Mouse (Mus musculus) CH12.LX (cell line): Measurements from ENCODE around the gene H2-DMb2. TPM values are rescaled to one million over a fixed set of nuclear protein-coding genes. Genes with fewer than 3 reads are reported as not detected.

Source experiments
- DNase-seq: peaks from one replicate; pipeline ENCODE4 v3.0.0-alpha.2; 2013; ENCODE audit errors: extremely low read depth
- H3K27ac ChIP-seq: 2 replicates; pipeline ENCODE4 v1.5.1; 2012; ENCODE audit warnings: low read depth, mild to moderate bottlenecking, control low read depth, moderate library complexity; ENCODE audit not compliant: insufficient read depth
- H3K27me3 ChIP-seq: replicated peaks from 2 replicates; pipeline ENCODE3; 2012; ENCODE audit warnings: inconsistent platforms
- H3K36me3 ChIP-seq, 2 experiments: replicated peaks in 1 of 2; 2 replicates each; pipeline versions ENCODE3 to v1.6.1; 2012; ENCODE audit warnings: inconsistent platforms in 1 of 2, low read length in 1 of 2, mild to moderate bottlenecking in 1 of 2, mixed read lengths in 1 of 2, moderate library complexity in 1 of 2; ENCODE audit not compliant: control insufficient read depth in 1 of 2, insufficient read depth in 1 of 2
- H3K4me1 ChIP-seq, 2 experiments: 2 replicates each; pipeline ENCODE4 v1.6.1; 2012; ENCODE audit warnings: inconsistent platforms in 1 of 2, moderate library complexity in 1 of 2; ENCODE audit not compliant: insufficient read depth in 2 of 2, control insufficient read depth in 1 of 2
- H3K4me2 ChIP-seq: 2 replicates; pipeline ENCODE4 v1.6.1; 2012; ENCODE audit warnings: low read depth, mild to moderate bottlenecking, control low read depth; ENCODE audit not compliant: poor library complexity, insufficient read depth, severe bottlenecking
- H3K4me3 ChIP-seq, 3 experiments: fragments of 150-350 bp in 1 of 3; sonication (generic) in 1 of 3; replicated peaks in 1 of 3; 2 replicates each; pipeline versions ENCODE3 to v1.5.1; 2011 to 2012; ENCODE audit warnings: low read depth in 2 of 3, low read length in 2 of 3, mild to moderate bottlenecking in 2 of 3, moderate library complexity in 2 of 3, control low read depth in 1 of 3, improper control_type of control experiment in 1 of 3, inconsistent platforms in 1 of 3, mixed read lengths in 1 of 3; ENCODE audit not compliant: poor library complexity in 1 of 3
- H3K79me2 ChIP-seq: replicated peaks from 2 replicates; pipeline ENCODE4 v1.6.1; 2012; ENCODE audit warnings: mild to moderate bottlenecking, moderate library complexity; ENCODE audit not compliant: control insufficient read depth, poor library complexity, insufficient read depth, severe bottlenecking; ENCODE audit errors: extremely low read depth
- H3K9ac ChIP-seq: 2 replicates; pipeline ENCODE4 v1.6.1; 2012; ENCODE audit warnings: low read depth, mild to moderate bottlenecking, control low read depth, moderate library complexity; ENCODE audit not compliant: insufficient read depth
- H3K9me3 ChIP-seq: replicated peaks from 2 replicates; pipeline ENCODE3; 2012; ENCODE audit warnings: low read length, inconsistent platforms, mixed read lengths
- BHLHE40 ChIP-seq: IDR thresholded peaks from 2 replicates; pipeline ENCODE4 v1.6.1; 2011; ENCODE audit warnings: mild to moderate bottlenecking, low read depth, low read length, improper control_type of control experiment
- CHD1 ChIP-seq: IDR thresholded peaks from 2 replicates; pipeline ENCODE4 v1.6.1; 2012; ENCODE audit warnings: low read depth, low read length, improper control_type of control experiment, inconsistent platforms
- CHD2 ChIP-seq: IDR thresholded peaks from 2 replicates; pipeline ENCODE4 v1.6.1; 2011; ENCODE audit warnings: low read length, improper control_type of control experiment
- CTCF ChIP-seq, 2 experiments: IDR thresholded peaks in 1 of 2; conservative IDR thresholded peaks in 1 of 2; 2 replicates each; pipeline ENCODE4 v1.5.1; 2011 to 2012; ENCODE audit warnings: low read depth in 2 of 2, low read length in 2 of 2, improper control_type of control experiment in 1 of 2, inconsistent platforms in 1 of 2, mild to moderate bottlenecking in 1 of 2, moderate library complexity in 1 of 2
- E2F4 ChIP-seq: IDR thresholded peaks from 2 replicates; pipeline ENCODE4 v1.6.1; 2011; ENCODE audit warnings: low read depth, low read length, improper control_type of control experiment; ENCODE audit not compliant: insufficient replicate concordance
- ELF1 ChIP-seq: IDR thresholded peaks from 2 replicates; pipeline ENCODE4 v1.6.1; 2014; ENCODE audit warnings: low read depth, mild to moderate bottlenecking, inconsistent platforms, low read length, improper control_type of control experiment
- EP300 ChIP-seq: IDR thresholded peaks from 2 replicates; pipeline ENCODE4 v1.6.1; 2011; ENCODE audit warnings: low read length, improper control_type of control experiment
- ETS1 ChIP-seq: conservative IDR thresholded peaks from 2 replicates; pipeline ENCODE4 v1.6.1; 2012; ENCODE audit warnings: low read depth, mild to moderate bottlenecking, inconsistent platforms, low read length, improper control_type of control experiment, moderate library complexity
- GABPA ChIP-seq: IDR thresholded peaks from 2 replicates; pipeline ENCODE4 v1.6.1; 2012; ENCODE audit warnings: low read depth, low read length, improper control_type of control experiment, inconsistent platforms; ENCODE audit not compliant: insufficient replicate concordance
- HCFC1 ChIP-seq: IDR thresholded peaks from 2 replicates; pipeline ENCODE4 v1.6.1; 2012; ENCODE audit warnings: low read depth, mild to moderate bottlenecking, inconsistent platforms, low read length, improper control_type of control experiment
- IRF4 ChIP-seq: IDR thresholded peaks from 2 replicates; pipeline ENCODE4 v1.6.1; 2014; ENCODE audit warnings: low read depth, mild to moderate bottlenecking, inconsistent platforms, low read length, improper control_type of control experiment
- JUN ChIP-seq: IDR thresholded peaks from 2 replicates; pipeline ENCODE4 v1.6.1; 2011; ENCODE audit warnings: low read depth, mild to moderate bottlenecking, low read length, improper control_type of control experiment, moderate library complexity; ENCODE audit not compliant: insufficient read depth
- JUND ChIP-seq: conservative IDR thresholded peaks from 2 replicates; pipeline ENCODE4 v1.6.1; 2011; ENCODE audit warnings: low read depth, low read length, improper control_type of control experiment
- KAT2A ChIP-seq: IDR thresholded peaks from 2 replicates; pipeline ENCODE4 v1.6.1; 2012; ENCODE audit warnings: low read length, improper control_type of control experiment, inconsistent platforms; ENCODE audit not compliant: insufficient replicate concordance
- MAFK ChIP-seq: IDR thresholded peaks from 2 replicates; pipeline ENCODE4 v1.6.1; 2011; ENCODE audit warnings: low read length, improper control_type of control experiment; ENCODE audit not compliant: insufficient replicate concordance
- MAX ChIP-seq: IDR thresholded peaks from 2 replicates; pipeline ENCODE4 v1.6.1; 2011; ENCODE audit warnings: low read length, improper control_type of control experiment
- MAZ ChIP-seq: IDR thresholded peaks from 2 replicates; pipeline ENCODE4 v1.6.1; 2012; ENCODE audit warnings: low read depth, mild to moderate bottlenecking, inconsistent platforms, low read length, improper control_type of control experiment, moderate library complexity
- MEF2A ChIP-seq: IDR thresholded peaks from 2 replicates; pipeline ENCODE4 v1.6.1; 2014; ENCODE audit warnings: low read depth, mild to moderate bottlenecking, inconsistent platforms, low read length, improper control_type of control experiment, borderline replicate concordance
- MXI1 ChIP-seq: IDR thresholded peaks from 2 replicates; pipeline ENCODE4 v1.6.1; 2011; ENCODE audit warnings: mild to moderate bottlenecking, low read depth, low read length, improper control_type of control experiment
- MYC ChIP-seq: IDR thresholded peaks from 2 replicates; pipeline ENCODE4 v1.6.1; 2011; ENCODE audit warnings: low read depth, mild to moderate bottlenecking, improper control_type of control experiment, low read length
- NELFE ChIP-seq: IDR thresholded peaks from 2 replicates; pipeline ENCODE4 v1.6.1; 2011; ENCODE audit warnings: low read depth, low read length, improper control_type of control experiment
- NRF1 ChIP-seq: IDR thresholded peaks from 2 replicates; pipeline ENCODE4 v1.6.1; 2014; ENCODE audit warnings: low read depth, mild to moderate bottlenecking, inconsistent platforms, low read length, improper control_type of control experiment, moderate library complexity
- PAX5 ChIP-seq: IDR thresholded peaks from 2 replicates; pipeline ENCODE4 v1.6.1; 2012; ENCODE audit warnings: low read length, inconsistent platforms, mixed read lengths
- POLR2A ChIP-seq: IDR thresholded peaks from 2 replicates; pipeline ENCODE4 v1.6.1; 2011; ENCODE audit warnings: low read depth, mild to moderate bottlenecking, improper control_type of control experiment, low read length
- POLR2AphosphoS2 ChIP-seq: IDR thresholded peaks from 2 replicates; pipeline ENCODE4 v1.6.1; 2011; ENCODE audit warnings: low read depth, low read length, improper control_type of control experiment
- RAD21 ChIP-seq: IDR thresholded peaks from 2 replicates; pipeline ENCODE4 v1.6.1; 2011; ENCODE audit warnings: low read depth, mild to moderate bottlenecking, low read length, improper control_type of control experiment, moderate library complexity
- RCOR1 ChIP-seq: conservative IDR thresholded peaks from 2 replicates; pipeline ENCODE4 v1.6.1; 2012; ENCODE audit warnings: low read depth, mild to moderate bottlenecking, inconsistent platforms, low read length, improper control_type of control experiment
- SIN3A ChIP-seq: IDR thresholded peaks from 2 replicates; pipeline ENCODE4 v1.6.1; 2012; ENCODE audit warnings: low read length, improper control_type of control experiment, inconsistent platforms
- SMC3 ChIP-seq: IDR thresholded peaks from 2 replicates; pipeline ENCODE4 v1.6.1; 2011; ENCODE audit warnings: low read depth, low read length, improper control_type of control experiment
- TBP ChIP-seq: conservative IDR thresholded peaks from 2 replicates; pipeline ENCODE4 v1.6.1; 2011; ENCODE audit warnings: low read depth, low read length, improper control_type of control experiment
- TCF12 ChIP-seq: IDR thresholded peaks from 2 replicates; pipeline ENCODE4 v1.6.1; 2014; ENCODE audit warnings: low read depth, mild to moderate bottlenecking, inconsistent platforms, low read length, improper control_type of control experiment
- UBTF ChIP-seq: IDR thresholded peaks from 2 replicates; pipeline ENCODE4 v1.6.1; 2012; ENCODE audit warnings: low read depth, mild to moderate bottlenecking, inconsistent platforms, low read length, improper control_type of control experiment, moderate library complexity
- USF1 ChIP-seq: IDR thresholded peaks from 2 replicates; pipeline ENCODE4 v1.6.1; 2014; ENCODE audit warnings: low read depth, mild to moderate bottlenecking, inconsistent platforms, low read length, improper control_type of control experiment
- USF2 ChIP-seq: conservative IDR thresholded peaks from 2 replicates; pipeline ENCODE4 v1.6.1; 2011; ENCODE audit warnings: low read depth, low read length, improper control_type of control experiment
- ZC3H11A ChIP-seq: IDR thresholded peaks from 2 replicates; pipeline ENCODE4 v1.6.1; 2012; ENCODE audit warnings: low read depth, mild to moderate bottlenecking, inconsistent platforms, low read length, improper control_type of control experiment
- ZKSCAN1 ChIP-seq: IDR thresholded peaks from 2 replicates; pipeline ENCODE4 v1.6.1; 2012; ENCODE audit warnings: low read depth, inconsistent platforms, low read length, improper control_type of control experiment, borderline replicate concordance
- ZMIZ1 ChIP-seq: IDR thresholded peaks from 2 replicates; pipeline ENCODE4 v1.6.1; 2012; ENCODE audit warnings: low read depth, mild to moderate bottlenecking, inconsistent platforms, low read length, improper control_type of control experiment
- ZNF384 ChIP-seq: IDR thresholded peaks from 2 replicates; pipeline ENCODE4 v1.6.1; 2012; ENCODE audit warnings: low read depth, low read length, improper control_type of control experiment, inconsistent platforms
- dilution Hi-C: fragments of 300-500 bp; cut with MboI; formaldehyde crosslinking; loops from 2 replicates; pipeline ENCODE4 v1.14.3; 2020; ENCODE audit warnings: low sequenced_read_pairs; ENCODE audit not compliant: extremely low pct_unique_long_range_greater_than_20kb, extremely low pct_ligation_motif_present
- in situ Hi-C: fragments of 300-500 bp; cut with MboI; formaldehyde crosslinking; loops from 3 replicates; pipeline ENCODE4 v1.14.3; 2019; ENCODE audit warnings: low sequenced_read_pairs, low pct_ligation_motif_present, low pct_unique_long_range_greater_than_20kb, mixed read lengths
- polyA plus RNA-seq: library from polyadenylated mRNA; unstranded; fragments of >175 nt; gene quantifications from 2 replicates; pipeline ENCODE4 v1.2.1, GENCODE M21; 2012; ENCODE audit warnings: low read depth; ENCODE audit not compliant: insufficient read length
- total RNA-seq, 2 experiments: library from RNA; depleted of rRNA; stranded (reverse); fragments of 300-350 nt in 1 of 2; fragments of >200 nt in 1 of 2; gene quantifications; 2 replicates each; pipeline ENCODE4 v1.2.3; 2012 to 2014

Gene H2-DMb2
- total and polyA plus RNA-seq, 3 experiments: 107 to 199 (median 175) TPM

- H3K9ac ChIP-seq: peak overlapping the region; percentile 99
- H3K27ac ChIP-seq: peak overlapping the region; percentile 98
- H3K79me2 ChIP-seq: peaks cover 44% of the 10 kb centered on the region
- no peak for TF ChIP-seq ZC3H11A
- TF ChIP-seq MXI1: no peak
- TF ChIP-seq UBTF: 0 out of 2 replicates have a peak, but pooled peaks have one; percentile 22
- 0 out of 2 replicates have a peak, but pooled peaks have one; percentile 2 for TF ChIP-seq MEF2A
- TF ChIP-seq MAX: no peak; the same call in 1 of the 2 replicates
- TF ChIP-seq GABPA: peak; percentile 64
- TF ChIP-seq TBP: no peak
- TF ChIP-seq ZNF384: no peak
- 0 out of 2 replicates have a peak, but pooled peaks have one; percentile 10 for TF ChIP-seq NELFE
- TF ChIP-seq MYC: no peak
- TF ChIP-seq CHD2: no peak
- 0 out of 2 replicates have a peak, but pooled peaks have one; percentile 39 for TF ChIP-seq RCOR1
- no peak for TF ChIP-seq EP300
- no peak for TF ChIP-seq JUN
- peak; percentile 87; the same call in 1 of the 2 replicates for TF ChIP-seq MAZ
- peak; percentile 53; the same call in 1 of the 2 replicates for TF ChIP-seq ZMIZ1
- no peak for TF ChIP-seq ZKSCAN1
- TF ChIP-seq HCFC1: no peak; the same call in 1 of the 2 replicates
- 0 out of 2 replicates have a peak, but pooled peaks have one; percentile 9 for TF ChIP-seq SMC3
- TF ChIP-seq IRF4: peak; percentile 14; the same call in 1 of the 2 replicates
- no peak for TF ChIP-seq PAX5
- TF ChIP-seq RAD21: no peak
- TF ChIP-seq ELF1: no peak; the same call in 1 of the 2 replicates
- no peak for TF ChIP-seq E2F4
- TF ChIP-seq TCF12: peak; percentile 78
- TF ChIP-seq KAT2A: peak; percentile 67; the same call in 1 of the 2 replicates
- peak; percentile 31; the same call in 1 of the 2 replicates for TF ChIP-seq SIN3A
- no peak for TF ChIP-seq JUND
- TF ChIP-seq CHD1: peak; percentile 97
- peak; percentile 95 for TF ChIP-seq MAFK
- TF ChIP-seq ETS1: no peak; the same call in 1 of the 2 replicates
- TF ChIP-seq NRF1: peak; percentile 53
- 0 out of 2 replicates have a peak, but pooled peaks have one; percentile 19 for TF ChIP-seq BHLHE40
- TF ChIP-seq POLR2A: peak; percentile 23
- peak in 1 of 2 experiments; percentile 21; a peak in 1 of 4 replicates for TF ChIP-seq CTCF (conservative IDR thresholded peaks at IDR 0.05 in 1 of 2, IDR thresholded peaks at IDR 0.05 in 1 of 2; ENCODE audit: low read depth in 2 of 2, low read length in 2 of 2)
- no peak for TF ChIP-seq USF2
- TF ChIP-seq POLR2AphosphoS2: peak; percentile 89
- TF ChIP-seq USF1: no peak
- dilution Hi-C loops: no loop called here
- DNase-seq: peak; percentile 79
- in situ Hi-C loops: no loop called here
- no peaks in the 10 kb centered on the region for H3K27me3 ChIP-seq
- H3K4me1 ChIP-seq: peaks cover 3 to 27% of the 10 kb centered on the region in 2 experiments
- H3K9me3 ChIP-seq: no peaks in the 10 kb centered on the region
- H3K4me2 ChIP-seq: no peak overlapping the region; the same call in 1 of the 2 replicates
- H3K4me3 ChIP-seq: peak overlapping the region; percentile 88 to 100 (median 93)
- H3K36me3 ChIP-seq: peaks cover 29 to 39% of the 10 kb centered on the region in 2 experiments
Observed at GRCm38 (mm10) chr17:34120814-34121171, 22.3 kb upstream of the H2-DMb2 start.
